Mouse (Mus musculus): Measurements from ENCODE around the gene Il10. TPM values are rescaled to one million over a fixed set of nuclear protein-coding genes. Genes with fewer than 3 reads are reported as not detected.

Gene Il10
- not detected in 2 replicates for polyA plus RNA-seq (2021; fragmentation: Nextera tagmentation)
- long read RNA-seq, experiment 1: 0 reads
- long read RNA-seq, experiment 2: 0 reads

GRCm38 (mm10) chr1:131019492-131020098, at the start of gene Il10:
TSS of gene Il10 (plus strand) at chr1:131019845.

Other genes starting within 250 kb of the Il10 start
- not detected in 2 replicates for gene Fcamr, start 218.9 kb upstream of the Il10 start, polyA plus RNA-seq (2021; fragmentation: Nextera tagmentation)
- gene Pigr, start 193.2 kb upstream of the Il10 start, polyA plus RNA-seq (2021; fragmentation: Nextera tagmentation): not detected in 2 replicates
- 0.34 and 1.2 TPM in 2 replicates for gene Fcmr, start 154.2 kb upstream of the Il10 start, polyA plus RNA-seq (2021; fragmentation: Nextera tagmentation)
- not detected in 2 replicates for gene Il24, start 132.4 kb upstream of the Il10 start, polyA plus RNA-seq (2021; fragmentation: Nextera tagmentation)
- gene Il20, start 108.4 kb upstream of the Il10 start, polyA plus RNA-seq (2021; fragmentation: Nextera tagmentation): not detected in 2 replicates
- gene Il19, start 79.7 kb upstream of the Il10 start, polyA plus RNA-seq (2021; fragmentation: Nextera tagmentation): not detected in 2 replicates
- gene Mapkapk2, start 78.0 kb downstream of the Il10 start, polyA plus RNA-seq (2021; fragmentation: Nextera tagmentation): 3.7 and 4.3 TPM in 2 replicates
- 9.5 TPM in 2 replicates for gene Dyrk3, start 118.5 kb downstream of the Il10 start, polyA plus RNA-seq (2021; fragmentation: Nextera tagmentation)
- 13.7 and 14.3 TPM in 2 replicates for gene Eif2d, start 133.3 kb downstream of the Il10 start, polyA plus RNA-seq (2021; fragmentation: Nextera tagmentation)
- 7.6 and 8.0 TPM in 2 replicates for gene Rassf5, start 225.4 kb downstream of the Il10 start, polyA plus RNA-seq (2021; fragmentation: Nextera tagmentation)

Measured in layer of hippocampus, adult 6 months (tissue).